Mouse (Mus musculus) G1E (cell line): ENCODE results near the gene Gm5617. TPM values are rescaled to one million over a fixed set of nuclear protein-coding genes. Genes with fewer than 3 reads are reported as not detected.

ENCODE experiments used
- ATAC-seq: 2 replicates; pipeline ENCODE4 v1.8.0; 2016; ENCODE audit warnings: mild to moderate bottlenecking; ENCODE audit not compliant: insufficient number of reproducible peaks, poor library complexity, low FRiP score, severe bottlenecking; ENCODE audit errors: extremely low read depth
- DNase-seq: peaks from one replicate; pipeline ENCODE4 v3.0.0; 2012; ENCODE audit warnings: low spot score
- H3K27me3 ChIP-seq: 2 replicates; pipeline ENCODE4 v1.6.1; 2012; ENCODE audit warnings: mild to moderate bottlenecking, low read length, inconsistent platforms; ENCODE audit not compliant: insufficient read depth
- H3K36me3 ChIP-seq: replicated peaks from 2 replicates; pipeline ENCODE3; 2012; ENCODE audit warnings: mild to moderate bottlenecking, inconsistent platforms
- H3K4me1 ChIP-seq: 2 replicates; pipeline ENCODE4 v1.6.1; 2012; ENCODE audit warnings: low read depth, low read length, inconsistent platforms, mixed read lengths; ENCODE audit not compliant: insufficient read depth
- H3K4me3 ChIP-seq: 2 replicates; pipeline ENCODE4 v1.5.1; 2012; ENCODE audit warnings: low read depth, mild to moderate bottlenecking, inconsistent platforms, low read length, moderate library complexity, mixed read lengths
- H3K9me3 ChIP-seq: replicated peaks from 2 replicates; pipeline ENCODE4 v1.6.1; 2012; ENCODE audit warnings: inconsistent platforms
- CTCF ChIP-seq: IDR thresholded peaks from 2 replicates; pipeline ENCODE4 v1.5.1; 2012; ENCODE audit warnings: low read depth, low read length, inconsistent platforms, mixed read lengths
- GATA1 ChIP-seq: IDR thresholded peaks from 2 replicates; pipeline ENCODE4 v1.6.1; 2012; ENCODE audit warnings: borderline replicate concordance, low read length, inconsistent platforms, mixed read lengths
- GATA2 ChIP-seq: IDR thresholded peaks from 2 replicates; pipeline ENCODE4 v1.6.1; 2012; ENCODE audit warnings: low read depth, low read length, inconsistent platforms, borderline replicate concordance
- POLR2AphosphoS5 ChIP-seq: IDR thresholded peaks from 2 replicates; pipeline ENCODE4 v1.6.1; 2012; ENCODE audit warnings: low read depth, low read length, inconsistent platforms; ENCODE audit not compliant: insufficient replicate concordance
- TAL1 ChIP-seq: conservative IDR thresholded peaks from 2 replicates; pipeline ENCODE4 v1.6.1; 2012; ENCODE audit warnings: low read depth, low read length, inconsistent platforms, mixed read lengths
- polyA plus RNA-seq: library from polyadenylated mRNA; stranded (reverse); fragments of >175 nt; gene quantifications from 2 replicates; pipeline ENCODE4 v1.2.3, GENCODE M21; 2012
- total RNA-seq, 2 experiments: library from RNA; stranded (forward) in 1 of 2; stranded (reverse) in 1 of 2; fragments of 200-1000 nt in 1 of 2; fragments of >200 nt in 1 of 2; fragmentation: Nextera tagmentation in 1 of 2; gene quantifications; 2 replicates each; pipeline ENCODE4 v1.2.3; 2014 to 2017

Gene Gm5617
- total and polyA plus RNA-seq, 3 experiments: 39.2 to 94.6 (median 90.9) TPM

GRCm38 (mm10) chr9:48495548-48495932 lies 298 bp downstream of the Gm5617 start:
- H3K4me3 ChIP-seq: peak overlapping the region; percentile 91
- DNase-seq: no peak
- H3K9me3 ChIP-seq: no peaks in the 10 kb centered on the region
- TF ChIP-seq GATA1: no peak
- no peak for TF ChIP-seq POLR2AphosphoS5
- no peak for TF ChIP-seq GATA2
- no peak for TF ChIP-seq CTCF
- no peak for TF ChIP-seq TAL1
- H3K4me1 ChIP-seq: peaks cover 26% of the 10 kb centered on the region
- ATAC-seq: no peak
- H3K27me3 ChIP-seq: no peaks in the 10 kb centered on the region
- peaks cover 34% of the 10 kb centered on the region for H3K36me3 ChIP-seq

- TF ChIP-seq GATA1 (no peak), CTCF (no peak), GATA2 (no peak), TAL1 (no peak), POLR2AphosphoS5 (no peak)
- ATAC-seq: no peak
Measured at GRCm38 (mm10) chr9:48501192-48501591, 6.0 kb downstream of the Gm5617 start.

GRCm38 (mm10) chr9:48503001-48503400 lies 7.8 kb downstream of the Gm5617 start:
- Histone ChIP-seq H3K9me3 (no peaks in the 10 kb centered on the region), H3K4me3 (no peak overlapping the region), H3K27me3 (peaks cover 14% of the 10 kb centered on the region), H3K4me1 (no peaks in the 10 kb centered on the region), H3K36me3 (no peaks in the 10 kb centered on the region)
- DNase-seq (no peak), ATAC-seq (no peak)
- TF ChIP-seq CTCF (no peak), GATA2 (no peak), POLR2AphosphoS5 (no peak), GATA1 (no peak), TAL1 (no peak)

More at GRCm38 (mm10) chr9:48501192-48501591, 6.0 kb downstream of the Gm5617 start:
- Histone ChIP-seq H3K27me3 (peaks cover 10% of the 10 kb centered on the region), H3K4me3 (no peak overlapping the region), H3K36me3 (peaks cover 2% of the 10 kb centered on the region), H3K9me3 (no peaks in the 10 kb centered on the region), H3K4me1 (peaks cover 3% of the 10 kb centered on the region; the same call in 1 of the 2 replicates)
- no peak for DNase-seq

GRCm38 (mm10) chr9:48504741-48505365 lies 9.6 kb downstream of the Gm5617 start:
- TF ChIP-seq GATA1 (no peak), CTCF (no peak), POLR2AphosphoS5 (no peak), GATA2 (no peak), TAL1 (no peak)
- H3K9me3 ChIP-seq: no peaks in the 10 kb centered on the region
- ATAC-seq (no peak), DNase-seq (no peak)
- H3K4me1 ChIP-seq: no peaks in the 10 kb centered on the region
- peaks cover 19% of the 10 kb centered on the region for H3K27me3 ChIP-seq
- H3K4me3 ChIP-seq: no peak overlapping the region
- H3K36me3 ChIP-seq: no peaks in the 10 kb centered on the region

- no peaks in the 10 kb centered on the region for H3K9me3 ChIP-seq
- H3K36me3 ChIP-seq: no peaks in the 10 kb centered on the region
- no peaks in the 10 kb centered on the region for H3K4me1 ChIP-seq
- TF ChIP-seq GATA1 (no peak), POLR2AphosphoS5 (no peak), GATA2 (no peak), TAL1 (no peak), CTCF (no peak)
- H3K4me3 ChIP-seq: no peak overlapping the region
- ATAC-seq: no peak
- DNase-seq: no peak
- peaks cover 16% of the 10 kb centered on the region for H3K27me3 ChIP-seq
Measured at GRCm38 (mm10) chr9:48510134-48510533, 14.9 kb downstream of the Gm5617 start.

- Histone ChIP-seq H3K27me3 (peaks cover 9% of the 10 kb centered on the region; the same call in 1 of the 2 replicates), H3K4me3 (no peak overlapping the region), H3K36me3 (no peaks in the 10 kb centered on the region), H3K4me1 (no peaks in the 10 kb centered on the region), H3K9me3 (no peaks in the 10 kb centered on the region)
- TF ChIP-seq TAL1 (no peak), POLR2AphosphoS5 (no peak), CTCF (no peak), GATA2 (no peak), GATA1 (no peak)
- ATAC-seq (no peak), DNase-seq (no peak)
Measured at GRCm38 (mm10) chr9:48515332-48515731, 20.1 kb downstream of the Gm5617 start.
